Mouse (Mus musculus) midbrain, embryonic 14.5 days (tissue): ENCODE measurements at regions not wholly inside any gene's neighbourhood (a gene's known extent, or its start where the extent isn't known, plus 50 kb on each side); places are given as distances from the start of the nearest gene placed in this dataset.
"Not testable (repeated sequence)": the region's sequence is repeated elsewhere in the genome, so short reads cannot be mapped to it uniquely, and the experiment has no call there.

Source experiments
- ATAC-seq: fragments of 200-750 bp; cut with Nextera tagmentation; 2 replicates; pipeline ENCODE4 v1.8.0; 2017; ENCODE audit warnings: moderate number of reproducible peaks, moderate library complexity; ENCODE audit not compliant: low FRiP score, low TSS enrichment
- DNase-seq: peaks from one replicate; pipeline ENCODE4 v3.0.0-alpha.2; 2015
- H3K27ac ChIP-seq: fragments of 300-500 bp; sonication (generic); replicated peaks from 2 replicates; pipeline ENCODE4 v1.5.1; 2014; ENCODE audit warnings: mild to moderate bottlenecking, low read depth, low read length, moderate library complexity
- H3K27me3 ChIP-seq: fragments of 300-500 bp; sonication (generic); 2 replicates; pipeline ENCODE4 v1.6.1; 2014; ENCODE audit warnings: low read length, control low read depth, mixed read lengths; ENCODE audit not compliant: control insufficient read depth, insufficient read depth
- H3K36me3 ChIP-seq: fragments of 300-500 bp; sonication (generic); 2 replicates; pipeline ENCODE4 v1.6.1; 2014; ENCODE audit warnings: low read length, control low read depth; ENCODE audit not compliant: control insufficient read depth, insufficient read depth
- H3K4me1 ChIP-seq: fragments of 300-500 bp; sonication (generic); 2 replicates; pipeline ENCODE4 v1.6.1; 2014; ENCODE audit warnings: mild to moderate bottlenecking, antibody characterized with exemption, low read length, control low read depth; ENCODE audit not compliant: control insufficient read depth, insufficient read depth
- H3K4me2 ChIP-seq: fragments of 300-500 bp; sonication (generic); 2 replicates; pipeline ENCODE4 v1.6.1; 2014; ENCODE audit warnings: mild to moderate bottlenecking, low read length, moderate library complexity
- H3K4me3 ChIP-seq: fragments of 300-500 bp; sonication (generic); replicated peaks from 2 replicates; pipeline ENCODE4 v1.5.1; 2014; ENCODE audit warnings: low read depth, low read length
- H3K9ac ChIP-seq: fragments of 300-500 bp; sonication (generic); replicated peaks from 2 replicates; pipeline ENCODE4 v1.6.1; 2014; ENCODE audit warnings: mild to moderate bottlenecking, low read length, moderate library complexity
- H3K9me3 ChIP-seq: fragments of 300-500 bp; sonication (generic); 2 replicates; pipeline ENCODE4 v1.6.1; 2016; ENCODE audit warnings: low read length, control low read depth, mixed read lengths; ENCODE audit not compliant: control insufficient read depth
- WGBS: fragments of 180-500 bp; shearing (Covaris S2); extraction: QIAGEN DNeasy Blood & Tissue Kit; methylation state at CpG from one replicate; pipeline ENCODE4 v1.1.7; 2014; 5-methylcytosine and 5-hydroxymethylcytosine counted together

- WGBS = 88% methylated on average over 6 of the region's 6 CpGs
- no peak for ATAC-seq
- H3K27me3 ChIP-seq = no peaks in the 10 kb centered on the region
Measured at GRCm38 (mm10) chr19:32990576-32990975, 233.3 kb downstream of the Pten start.

DNA sequence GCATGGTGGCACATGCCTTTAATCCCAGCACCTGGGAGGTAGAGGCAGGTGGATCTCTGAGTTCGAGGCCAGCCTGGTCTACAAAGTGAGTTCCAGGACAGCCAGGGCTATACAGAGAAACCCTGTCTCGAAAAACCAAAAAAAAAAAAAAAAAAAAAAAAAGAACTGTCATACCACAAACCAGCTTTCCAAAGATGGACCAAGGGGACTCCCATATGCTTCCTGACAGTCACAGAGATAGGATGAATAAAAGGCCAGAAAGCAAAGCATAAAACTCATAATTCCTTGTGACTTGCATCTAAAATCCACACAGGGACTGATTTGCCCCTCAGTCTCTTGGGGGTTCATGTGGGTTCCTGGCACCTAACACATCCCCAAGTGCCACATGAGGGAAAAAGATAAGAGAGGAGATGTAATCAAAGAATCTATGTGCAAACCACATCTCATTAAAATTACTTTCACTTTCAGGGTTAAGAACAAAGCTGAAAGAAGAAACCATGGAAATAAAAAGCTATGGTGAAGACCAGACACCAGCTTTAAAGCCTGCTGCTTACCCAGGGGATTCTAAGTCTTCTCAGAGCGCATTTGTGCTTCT is 241.4 kb downstream of the Pten start:
- Histone ChIP-seq H3K4me2 (no peak overlapping the region), H3K4me3 (no peak overlapping the region), H3K27me3 (no peaks in the 10 kb centered on the region), H3K27ac (no peak overlapping the region), H3K9ac (no peak overlapping the region), H3K9me3 (no peaks in the 10 kb centered on the region), H3K36me3 (no peaks in the 10 kb centered on the region), H3K4me1 (no peaks in the 10 kb centered on the region)
- DNase-seq (no peak), ATAC-seq (no peak)
- 70% methylated on average over 2 of the region's 3 CpGs for WGBS

More at GRCm38 (mm10) chr19:32990576-32990975, 233.3 kb downstream of the Pten start:
- H3K36me3 ChIP-seq = no peaks in the 10 kb centered on the region
- no peak overlapping the region for H3K4me2 ChIP-seq
- no peaks in the 10 kb centered on the region for H3K9me3 ChIP-seq
- H3K27ac ChIP-seq = no peak overlapping the region
- DNase-seq = no peak
- no peak overlapping the region for H3K9ac ChIP-seq
- no peaks in the 10 kb centered on the region for H3K4me1 ChIP-seq
- H3K4me3 ChIP-seq = no peak overlapping the region

- Histone ChIP-seq H3K27me3 (no peaks in the 10 kb centered on the region), H3K9me3 (no peaks in the 10 kb centered on the region), H3K9ac (no peak overlapping the region), H3K36me3 (no peaks in the 10 kb centered on the region), H3K4me1 (no peaks in the 10 kb centered on the region), H3K4me3 (no peak overlapping the region), H3K4me2 (no peak overlapping the region), H3K27ac (no peak overlapping the region)
- WGBS = 96% methylated on average over 8 of the region's 8 CpGs
- DNase-seq = no peak
- no peak for ATAC-seq
Measured at GRCm38 (mm10) chr19:33007582-33007981, 250.3 kb downstream of the Pten start.

GRCm38 (mm10) chr19:33008076-33008475 is 250.8 kb downstream of the Pten start:
- WGBS = 88% methylated on average over 4 of the region's 4 CpGs
- Histone ChIP-seq H3K4me1 (no peaks in the 10 kb centered on the region), H3K36me3 (no peaks in the 10 kb centered on the region), H3K4me2 (no peak overlapping the region), H3K9ac (no peak overlapping the region), H3K4me3 (no peak overlapping the region), H3K9me3 (no peaks in the 10 kb centered on the region), H3K27me3 (no peaks in the 10 kb centered on the region), H3K27ac (no peak overlapping the region)
- no peak for ATAC-seq
- DNase-seq = no peak

- no peak overlapping the region for H3K27ac ChIP-seq
- ATAC-seq (no peak), DNase-seq (no peak)
- H3K27me3 ChIP-seq = no peaks in the 10 kb centered on the region
- no peak overlapping the region for H3K9ac ChIP-seq
- H3K4me3 ChIP-seq = no peak overlapping the region
- no peaks in the 10 kb centered on the region for H3K36me3 ChIP-seq
- no peaks in the 10 kb centered on the region for H3K4me1 ChIP-seq
- 100% methylated on average over 1 of the region's 1 CpGs for WGBS
- H3K9me3 ChIP-seq = no peaks in the 10 kb centered on the region
- H3K4me2 ChIP-seq = no peak overlapping the region
Measured at GRCm38 (mm10) chr19:33008794-33009193, 251.5 kb downstream of the Pten start.

GRCm38 (mm10) chr19:33010886-33011446 is 253.7 kb downstream of the Pten start:
- no peak overlapping the region for H3K9ac ChIP-seq
- H3K36me3 ChIP-seq = no peaks in the 10 kb centered on the region
- no peaks in the 10 kb centered on the region for H3K9me3 ChIP-seq
- DNase-seq (no peak), ATAC-seq (no peak)
- H3K4me3 ChIP-seq = no peak overlapping the region
- no peaks in the 10 kb centered on the region for H3K4me1 ChIP-seq
- H3K27ac ChIP-seq = no peak overlapping the region
- WGBS = 62% methylated on average over 11 of the region's 11 CpGs
- no peaks in the 10 kb centered on the region for H3K27me3 ChIP-seq
- no peak overlapping the region for H3K4me2 ChIP-seq

GRCm38 (mm10) chr19:33014879-33015278 is 257.6 kb downstream of the Pten start:
- H3K27me3 ChIP-seq, H3K9me3 ChIP-seq, H3K4me1 ChIP-seq, H3K4me3 ChIP-seq, ATAC-seq, H3K4me2 ChIP-seq, H3K9ac ChIP-seq, H3K27ac ChIP-seq, DNase-seq, H3K36me3 ChIP-seq: not testable (repeated sequence)
- 87% methylated on average over 9 of the region's 9 CpGs for WGBS

DNA sequence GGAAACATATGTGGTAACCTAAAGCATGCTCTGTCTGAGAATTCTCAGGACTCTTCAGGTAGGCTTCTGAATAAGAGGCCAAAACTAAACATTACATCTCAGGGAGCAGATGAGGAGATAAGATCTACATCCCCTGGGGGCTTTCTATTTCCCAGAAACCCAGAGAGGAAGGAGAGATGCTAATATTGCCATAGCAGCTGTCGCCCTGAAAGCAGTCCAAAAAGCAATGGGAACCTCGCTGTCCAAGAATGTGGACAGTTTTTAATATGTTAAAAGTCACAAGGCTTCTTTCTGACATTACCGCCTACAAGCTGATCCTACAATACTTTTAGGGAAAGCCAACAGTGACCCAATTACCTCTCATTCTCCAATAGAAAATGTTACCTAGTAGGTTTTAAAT is 263.9 kb downstream of the Pten start:
- Histone ChIP-seq H3K4me3 (no peak overlapping the region), H3K9ac (no peak overlapping the region), H3K27me3 (no peaks in the 10 kb centered on the region), H3K36me3 (no peaks in the 10 kb centered on the region), H3K4me2 (no peak overlapping the region), H3K9me3 (no peaks in the 10 kb centered on the region), H3K27ac (no peak overlapping the region), H3K4me1 (no peaks in the 10 kb centered on the region)
- 84% methylated on average over 3 of the region's 3 CpGs for WGBS
- ATAC-seq (no peak), DNase-seq (no peak)

DNA sequence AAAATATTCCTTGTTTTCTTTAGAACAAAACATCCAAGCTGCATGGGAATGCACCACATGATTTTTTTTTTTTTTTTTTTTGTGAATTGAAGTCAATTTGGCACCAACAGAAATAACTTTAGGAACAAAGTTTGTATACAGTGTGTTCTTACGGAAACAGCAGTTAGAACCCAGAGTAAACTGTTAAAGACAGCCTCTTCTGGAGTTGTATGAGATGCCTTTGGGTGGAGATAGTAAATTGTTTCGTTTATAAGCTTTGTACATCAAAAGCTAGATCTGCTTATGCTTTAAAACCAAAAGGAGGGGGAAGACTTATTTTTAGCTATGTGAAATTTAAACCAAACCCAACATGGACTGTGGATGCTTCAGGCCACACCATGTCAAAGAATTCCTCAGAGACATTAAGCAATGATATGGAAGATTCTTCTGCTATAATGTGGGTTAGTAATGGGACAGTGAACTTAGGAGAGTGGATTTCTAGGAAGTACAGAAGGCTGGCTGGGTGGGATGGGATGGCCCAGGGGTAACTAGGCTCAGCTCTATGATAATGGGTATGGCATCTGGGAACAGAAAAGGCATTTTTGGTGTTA is 265.6 kb downstream of the Pten start:
- H3K9ac ChIP-seq = no peak overlapping the region
- DNase-seq (no peak), ATAC-seq (no peak)
- H3K9me3 ChIP-seq = no peaks in the 10 kb centered on the region
- H3K27ac ChIP-seq = no peak overlapping the region
- H3K4me3 ChIP-seq = no peak overlapping the region
- no peaks in the 10 kb centered on the region for H3K36me3 ChIP-seq
- H3K27me3 ChIP-seq = no peaks in the 10 kb centered on the region
- H3K4me2 ChIP-seq = no peak overlapping the region
- 84% methylated on average over 2 of the region's 2 CpGs for WGBS
- no peaks in the 10 kb centered on the region for H3K4me1 ChIP-seq
